Mouse (Mus musculus): ENCODE data around the gene Usp54.
"Not testable (repeated sequence)": the region's sequence is repeated elsewhere in the genome, so short reads cannot be mapped to it uniquely, and the experiment has no call there.

Gene Usp54

GRCm38 (mm10) chr14:20654690-20655421 lies 14.0 kb upstream of the Usp54 start:
- DNase-seq (ENCODE audit: low spot score), result no peak

- no peak for DNase-seq (ENCODE audit: low spot score)
Measured at GRCm38 (mm10) chr14:20651722-20652256, 10.9 kb upstream of the Usp54 start.

- DNase-seq (ENCODE audit: low spot score), result no peak
Measured at GRCm38 (mm10) chr14:20651000-20651399, 10.1 kb upstream of the Usp54 start.

- DNase-seq (ENCODE audit: low spot score), result no peak
Measured at GRCm38 (mm10) chr14:20646381-20646780, 5.5 kb upstream of the Usp54 start.

- DNase-seq (ENCODE audit: low spot score), result peak; percentile 28
Measured at GRCm38 (mm10) chr14:20645547-20645946, 4.7 kb upstream of the Usp54 start.

- DNase-seq (ENCODE audit: low spot score), result peak; percentile 53
Measured at GRCm38 (mm10) chr14:20641438-20641875, 594 bp upstream of the Usp54 start.

GRCm38 (mm10) chr14:20639918-20640619 lies 794 bp downstream of the Usp54 start:
- DNase-seq (ENCODE audit: low spot score), result peak; percentile 57

- no peak for DNase-seq (ENCODE audit: low spot score)
Measured at GRCm38 (mm10) chr14:20638702-20639101, 2.2 kb downstream of the Usp54 start.

GRCm38 (mm10) chr14:20637818-20638574 lies 2.9 kb downstream of the Usp54 start:
- no peak for DNase-seq (ENCODE audit: low spot score)

- DNase-seq (ENCODE audit: low spot score), result not testable (repeated sequence)
Measured at GRCm38 (mm10) chr14:20636968-20637367, 3.9 kb downstream of the Usp54 start.

GRCm38 (mm10) chr14:20635546-20635945 lies 5.3 kb downstream of the Usp54 start:
- no peak for DNase-seq (ENCODE audit: low spot score)

GRCm38 (mm10) chr14:20631253-20631652 lies 9.6 kb downstream of the Usp54 start:
- DNase-seq (ENCODE audit: low spot score), result no peak

GRCm38 (mm10) chr14:20626971-20627370 lies 13.9 kb downstream of the Usp54 start:
- no peak for DNase-seq (ENCODE audit: low spot score)

- no peak for DNase-seq (ENCODE audit: low spot score)
Measured at GRCm38 (mm10) chr14:20626447-20626846, 14.4 kb downstream of the Usp54 start.

- DNase-seq (ENCODE audit: low spot score), result no peak
Measured at GRCm38 (mm10) chr14:20622907-20623306, 18.0 kb downstream of the Usp54 start.

GRCm38 (mm10) chr14:20622412-20622811 lies 18.5 kb downstream of the Usp54 start:
- DNase-seq (ENCODE audit: low spot score), result no peak

GRCm38 (mm10) chr14:20621903-20622302 lies 19.0 kb downstream of the Usp54 start:
- no peak for DNase-seq (ENCODE audit: low spot score)

GRCm38 (mm10) chr14:20619131-20619530 lies 21.7 kb downstream of the Usp54 start:
- no peak for DNase-seq (ENCODE audit: low spot score)

- DNase-seq (ENCODE audit: low spot score), result no peak
Measured at GRCm38 (mm10) chr14:20618211-20618610, 22.7 kb downstream of the Usp54 start.

- DNase-seq (ENCODE audit: low spot score), result peak; percentile 35
Measured at GRCm38 (mm10) chr14:20616421-20616820, 24.4 kb downstream of the Usp54 start.

GRCm38 (mm10) chr14:20615075-20615474 lies 25.8 kb downstream of the Usp54 start:
- no peak for DNase-seq (ENCODE audit: low spot score)

- no peak for DNase-seq (ENCODE audit: low spot score)
Measured at GRCm38 (mm10) chr14:20612820-20613219, 28.0 kb downstream of the Usp54 start.
